Mouse (Mus musculus) midbrain, embryonic 11.5 days (tissue): ENCODE results near the gene Carnmt1. TPM values are rescaled to one million over a fixed set of nuclear protein-coding genes. Genes with fewer than 3 reads are reported as not detected.

Source experiments
- ATAC-seq: fragments of 200-750 bp; cut with Nextera tagmentation; 2 replicates; pipeline ENCODE4 v1.8.0; 2017; ENCODE audit warnings: moderate TSS enrichment, moderate library complexity; ENCODE audit not compliant: low FRiP score
- DNase-seq: peaks from one replicate; pipeline ENCODE4 v3.0.0; 2015; ENCODE audit warnings: low spot score; ENCODE audit errors: missing footprints
- H3K27ac ChIP-seq: fragments of 300-500 bp; sonication (generic); 2 replicates; pipeline ENCODE4 v1.5.1; 2014; ENCODE audit warnings: low read depth, low read length
- H3K27me3 ChIP-seq: fragments of 300-500 bp; sonication (generic); 2 replicates; pipeline ENCODE4 v1.6.1; 2014; ENCODE audit warnings: mild to moderate bottlenecking, low read length, moderate library complexity, mixed read lengths; ENCODE audit not compliant: control insufficient read depth, insufficient read depth
- H3K36me3 ChIP-seq: fragments of 300-500 bp; sonication (generic); 2 replicates; pipeline ENCODE4 v1.6.1; 2014; ENCODE audit warnings: mild to moderate bottlenecking, low read length, moderate library complexity, mixed read lengths; ENCODE audit not compliant: control insufficient read depth, insufficient read depth
- H3K4me1 ChIP-seq: fragments of 300-500 bp; sonication (generic); 2 replicates; pipeline ENCODE4 v1.6.1; 2014; ENCODE audit warnings: low read length; ENCODE audit not compliant: control insufficient read depth, insufficient read depth
- H3K4me2 ChIP-seq: fragments of 300-500 bp; sonication (generic); 2 replicates; pipeline ENCODE4 v1.6.1; 2014; ENCODE audit warnings: mild to moderate bottlenecking, moderate library complexity
- H3K4me3 ChIP-seq: fragments of 300-500 bp; sonication (generic); 2 replicates; pipeline ENCODE4 v1.5.1; 2014; ENCODE audit warnings: low read depth, low read length
- H3K9ac ChIP-seq: fragments of 300-500 bp; sonication (generic); 2 replicates; pipeline ENCODE4 v1.6.1; 2014; ENCODE audit warnings: low read length
- H3K9me3 ChIP-seq: fragments of 300-500 bp; sonication (generic); 2 replicates; pipeline ENCODE4 v1.6.1; 2016; ENCODE audit warnings: low read length; ENCODE audit not compliant: control insufficient read depth
- WGBS: fragments of 180-500 bp; shearing (Covaris S2); extraction: QIAGEN DNeasy Blood & Tissue Kit; methylation state at CpG from one replicate; pipeline ENCODE4 v1.1.7; 2014; 5-methylcytosine and 5-hydroxymethylcytosine counted together
- polyA plus RNA-seq: library from polyadenylated mRNA; unstranded; fragments of >200 nt; fragmentation: Nextera tagmentation; extraction: Ambion mirVana; gene quantifications from 2 replicates; pipeline ENCODE4 v1.2.1, GENCODE M21; 2014

The Carnmt1 gene
- polyA plus RNA-seq, 1 experiment from 2014 or later = 29.8 TPM

GRCm38 (mm10) chr19:18746576-18747340 lies 76.2 kb downstream of the Carnmt1 start:
- H3K9ac ChIP-seq = no peak overlapping the region
- H3K4me3 ChIP-seq = no peak overlapping the region
- no peak for ATAC-seq
- no peaks in the 10 kb centered on the region for H3K36me3 ChIP-seq
- no peak overlapping the region for H3K27ac ChIP-seq
- no peaks in the 10 kb centered on the region for H3K9me3 ChIP-seq
- H3K27me3 ChIP-seq = peaks cover 4% of the 10 kb centered on the region; the same call in 1 of the 2 replicates
- 89% methylated on average over 5 of the region's 5 CpGs for whole genome bisulfite sequencing
- H3K4me2 ChIP-seq = no peak overlapping the region
- no peaks in the 10 kb centered on the region for H3K4me1 ChIP-seq
- no peak for DNase-seq

- no peak overlapping the region for H3K9ac ChIP-seq
- WGBS = 87% methylated on average over 4 of the region's 4 CpGs
Observed at GRCm38 (mm10) chr19:18747379-18747778, 76.8 kb downstream of the Carnmt1 start.

GRCm38 (mm10) chr19:18749598-18750339 lies 79.2 kb downstream of the Carnmt1 start, which contains the start of gene Trpm6:
Trpm6 (plus strand) TSS chr19:18749983.
- DNase-seq (peak; percentile 92), ATAC-seq (peak; percentile 44)
- H3K36me3 ChIP-seq = no peaks in the 10 kb centered on the region
- peak within 1 kb of the TSS; percentile 48 for H3K4me2 ChIP-seq
- H3K9me3 ChIP-seq = no peaks in the 10 kb centered on the region
- H3K4me3 ChIP-seq = peak within 1 kb of the TSS; percentile 24
- peak within 1 kb of the TSS; percentile 33 for H3K9ac ChIP-seq
- no peaks in the 10 kb centered on the region for H3K4me1 ChIP-seq
- H3K27ac ChIP-seq = no peak within 1 kb of the TSS
- WGBS = 5% methylated on average over 41 of the region's 41 CpGs
- H3K27me3 ChIP-seq = peaks cover 4% of the 10 kb centered on the region; the same call in 1 of the 2 replicates

More at GRCm38 (mm10) chr19:18747379-18747778, 76.8 kb downstream of the Carnmt1 start:
- Histone ChIP-seq H3K4me2 (no peak overlapping the region), H3K27me3 (peaks cover 4% of the 10 kb centered on the region; the same call in 1 of the 2 replicates), H3K4me3 (no peak overlapping the region), H3K36me3 (no peaks in the 10 kb centered on the region), H3K4me1 (no peaks in the 10 kb centered on the region), H3K27ac (no peak overlapping the region), H3K9me3 (no peaks in the 10 kb centered on the region)
- DNase-seq = no peak
- no peak for ATAC-seq

Other genes starting within 250 kb of the Carnmt1 start
- gene Ostf1, start 38.9 kb upstream of the Carnmt1 start, polyA plus RNA-seq = 46.1 and 48.8 TPM in 2 replicates
- gene Nmrk1, start 38.8 kb upstream of the Carnmt1 start, polyA plus RNA-seq = 4.9 and 5.8 TPM in 2 replicates
- gene D030056L22Rik, start 42.4 kb downstream of the Carnmt1 start, polyA plus RNA-seq = 91.1 and 94.2 TPM in 2 replicates
- gene Trpm6, start 79.2 kb downstream of the Carnmt1 start, polyA plus RNA-seq = 0.58 and 0.59 TPM in 2 replicates